Mouse (Mus musculus) midbrain, embryonic 13.5 days (tissue): Measurements from ENCODE around the gene Atp6v0e2. TPM values are rescaled to one million over a fixed set of nuclear protein-coding genes. Genes with fewer than 3 reads are reported as not detected.
"Not testable (repeated sequence)": the region's sequence is repeated elsewhere in the genome, so short reads cannot be mapped to it uniquely, and the experiment has no call there.

Source experiments
- ATAC-seq: fragments of 200-750 bp; cut with Nextera tagmentation; 2 replicates; pipeline ENCODE4 v1.8.0; 2017; ENCODE audit warnings: mild to moderate bottlenecking, moderate TSS enrichment, moderate library complexity
- H3K27ac ChIP-seq: fragments of 300-500 bp; sonication (generic); 2 replicates; pipeline ENCODE4 v1.5.1; 2015; ENCODE audit warnings: inconsistent platforms, mild to moderate bottlenecking, moderate library complexity
- H3K27me3 ChIP-seq: fragments of 300-500 bp; sonication (generic); 2 replicates; pipeline ENCODE4 v1.6.1; 2015; ENCODE audit warnings: mild to moderate bottlenecking, inconsistent platforms
- H3K36me3 ChIP-seq: fragments of 300-500 bp; sonication (generic); 2 replicates; pipeline ENCODE4 v1.6.1; 2015; ENCODE audit warnings: mild to moderate bottlenecking, inconsistent platforms
- H3K4me1 ChIP-seq: fragments of 300-500 bp; sonication (generic); replicated peaks from 2 replicates; pipeline ENCODE4 v1.6.1; 2015; ENCODE audit warnings: inconsistent platforms
- H3K4me2 ChIP-seq: fragments of 300-500 bp; sonication (generic); replicated peaks from 2 replicates; pipeline ENCODE4 v1.6.1; 2015; ENCODE audit warnings: moderate library complexity, mild to moderate bottlenecking, inconsistent platforms
- H3K4me3 ChIP-seq: fragments of 300-500 bp; sonication (generic); replicated peaks from 2 replicates; pipeline ENCODE4 v1.5.1; 2015; ENCODE audit warnings: mild to moderate bottlenecking, inconsistent platforms
- H3K9ac ChIP-seq: fragments of 300-500 bp; sonication (generic); replicated peaks from 2 replicates; pipeline ENCODE4 v1.6.1; 2015; ENCODE audit warnings: mild to moderate bottlenecking, inconsistent platforms
- H3K9me3 ChIP-seq: fragments of 300-500 bp; sonication (generic); 2 replicates; pipeline ENCODE4 v1.6.1; 2016; ENCODE audit warnings: mild to moderate bottlenecking, inconsistent platforms
- WGBS: fragments of 180-500 bp; shearing (Covaris S2); methylation state at CpG from one replicate; pipeline ENCODE4 v1.1.7; 2015; 5-methylcytosine and 5-hydroxymethylcytosine counted together
- polyA plus RNA-seq: library from polyadenylated mRNA; unstranded; fragments of >200 nt; fragmentation: Nextera tagmentation; extraction: Ambion mirVana; gene quantifications from 2 replicates; pipeline ENCODE4 v1.2.1, GENCODE M21; 2015

Gene Atp6v0e2
- polyA plus RNA-seq, 1 experiment from 2014 or later, result 174 TPM

DNA sequence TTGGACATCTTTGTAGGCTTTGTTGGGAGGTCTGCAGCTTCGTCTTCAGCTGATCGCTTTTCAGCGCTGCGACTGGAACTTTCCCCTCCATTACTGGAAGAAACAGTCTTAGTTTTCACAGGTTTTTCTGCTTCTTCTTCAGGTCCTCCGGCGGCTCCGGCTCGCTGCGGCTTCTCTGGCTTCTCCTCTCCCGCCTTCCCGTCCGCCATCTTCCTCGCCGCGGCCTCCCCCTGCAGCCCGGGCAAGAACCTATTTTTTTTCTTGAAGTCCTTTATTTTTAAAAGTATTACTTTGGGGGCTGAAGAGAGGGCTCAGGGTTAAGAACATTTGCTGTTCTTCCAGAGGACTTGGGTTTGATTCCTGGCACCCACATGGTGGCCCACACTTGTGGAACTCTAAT is 12.5 kb upstream of the Atp6v0e2 start:
- H3K4me2 ChIP-seq, H3K4me1 ChIP-seq, H3K27ac ChIP-seq, H3K9me3 ChIP-seq, H3K4me3 ChIP-seq, H3K27me3 ChIP-seq, H3K9ac ChIP-seq, ATAC-seq: not testable (repeated sequence)
- 97% methylated on average over 16 of the region's 16 CpGs for WGBS
- H3K36me3 ChIP-seq, result peaks cover 14% of the 10 kb centered on the region; the same call in 1 of the 2 replicates

DNA sequence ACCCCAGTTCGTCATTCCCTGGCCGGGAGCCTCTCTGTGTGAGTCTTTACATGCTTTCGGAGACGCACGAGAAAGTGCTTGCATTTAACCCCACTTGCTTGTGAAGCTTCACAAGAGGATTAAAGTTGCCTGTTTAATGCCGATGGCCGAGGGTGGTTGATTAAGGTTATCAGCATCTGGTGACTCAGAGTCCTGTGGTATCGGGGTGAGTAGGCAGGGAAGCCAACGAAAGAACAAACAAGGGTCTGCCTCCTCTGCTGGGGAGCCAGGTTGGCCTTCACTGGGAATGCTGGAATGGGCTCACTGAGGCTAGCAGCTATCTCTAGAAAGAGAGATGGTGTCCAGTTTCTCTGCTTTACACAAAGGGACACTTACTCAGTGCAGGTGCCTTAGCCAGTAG is 9.5 kb upstream of the Atp6v0e2 start:
- Histone ChIP-seq H3K4me2 (no peak overlapping the region), H3K27me3 (no peaks in the 10 kb centered on the region), H3K9me3 (no peaks in the 10 kb centered on the region), H3K4me1 (no peaks in the 10 kb centered on the region), H3K9ac (no peak overlapping the region), H3K4me3 (no peak overlapping the region), H3K27ac (no peak overlapping the region), H3K36me3 (peaks cover 26% of the 10 kb centered on the region; the same call in 1 of the 2 replicates)
- no peak for ATAC-seq
- WGBS, result 72% methylated on average over 9 of the region's 9 CpGs

DNA sequence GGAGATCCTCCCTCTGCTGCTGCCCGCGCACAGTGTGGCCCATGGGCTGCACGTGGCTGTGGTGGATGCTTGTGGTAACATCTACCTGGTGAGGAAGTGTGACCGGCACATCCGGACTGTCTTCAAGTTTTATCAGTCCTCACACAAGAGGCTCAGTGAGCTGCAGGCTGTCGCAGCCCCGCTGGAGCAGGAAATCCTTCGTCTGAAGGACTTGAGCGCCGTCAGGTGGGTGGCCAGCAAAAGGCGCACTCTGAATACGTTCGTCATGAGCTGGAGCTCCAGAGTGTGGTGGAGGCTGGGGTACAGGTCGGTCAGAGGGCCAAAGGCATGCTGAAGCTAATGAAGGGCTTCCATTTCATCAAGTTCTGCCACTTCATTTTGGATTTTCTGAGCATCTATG is 8.2 kb upstream of the Atp6v0e2 start:
- no peak overlapping the region for H3K4me3 ChIP-seq
- ATAC-seq, result no peak

DNA sequence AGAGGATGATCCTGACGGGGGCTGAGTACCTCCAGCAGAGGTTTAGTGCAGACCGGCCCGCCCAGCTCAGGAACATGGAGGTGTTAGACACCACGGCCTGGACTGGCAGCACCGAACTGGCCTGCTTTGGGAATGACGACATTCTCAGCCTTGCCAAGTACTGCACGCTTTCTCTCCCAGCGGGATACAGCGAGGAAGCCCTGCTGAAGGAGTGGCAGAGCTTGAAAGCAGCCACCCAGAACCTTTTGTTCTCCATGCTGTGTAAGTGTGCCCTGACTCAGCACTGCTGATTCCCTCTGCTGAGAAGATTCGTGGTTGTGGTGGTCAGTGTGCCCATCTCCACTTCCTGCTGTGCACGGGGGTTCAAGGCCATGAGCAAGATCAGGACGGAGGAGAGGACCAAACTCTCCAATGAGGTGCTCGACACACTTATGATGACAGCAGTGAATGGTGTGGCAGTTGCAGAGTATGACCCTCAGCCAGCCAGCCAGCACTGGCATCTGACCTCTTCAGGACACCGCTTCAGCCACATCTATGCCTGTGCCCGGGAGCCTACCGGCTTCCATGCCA is 7.5 kb upstream of the Atp6v0e2 start:
- no peaks in the 10 kb centered on the region for H3K27me3 ChIP-seq
- no peak overlapping the region for H3K4me3 ChIP-seq
- no peak overlapping the region for H3K4me2 ChIP-seq
- ATAC-seq, result no peak
- no peak overlapping the region for H3K27ac ChIP-seq
- peaks cover 26% of the 10 kb centered on the region; the same call in 1 of the 2 replicates for H3K36me3 ChIP-seq
- no peaks in the 10 kb centered on the region for H3K4me1 ChIP-seq
- WGBS, result 87% methylated on average over 16 of the region's 16 CpGs
- no peak overlapping the region for H3K9ac ChIP-seq
- no peaks in the 10 kb centered on the region for H3K9me3 ChIP-seq

More for the DNA sequence above, 8.2 kb upstream of the Atp6v0e2 start:
- WGBS, result 76% methylated on average over 14 of the region's 14 CpGs
- no peak overlapping the region for H3K9ac ChIP-seq
- H3K4me2 ChIP-seq, result no peak overlapping the region
- H3K27me3 ChIP-seq, result no peaks in the 10 kb centered on the region
- no peaks in the 10 kb centered on the region for H3K9me3 ChIP-seq
- no peaks in the 10 kb centered on the region for H3K4me1 ChIP-seq
- no peak overlapping the region for H3K27ac ChIP-seq
- H3K36me3 ChIP-seq, result peaks cover 26% of the 10 kb centered on the region; the same call in 1 of the 2 replicates

DNA sequence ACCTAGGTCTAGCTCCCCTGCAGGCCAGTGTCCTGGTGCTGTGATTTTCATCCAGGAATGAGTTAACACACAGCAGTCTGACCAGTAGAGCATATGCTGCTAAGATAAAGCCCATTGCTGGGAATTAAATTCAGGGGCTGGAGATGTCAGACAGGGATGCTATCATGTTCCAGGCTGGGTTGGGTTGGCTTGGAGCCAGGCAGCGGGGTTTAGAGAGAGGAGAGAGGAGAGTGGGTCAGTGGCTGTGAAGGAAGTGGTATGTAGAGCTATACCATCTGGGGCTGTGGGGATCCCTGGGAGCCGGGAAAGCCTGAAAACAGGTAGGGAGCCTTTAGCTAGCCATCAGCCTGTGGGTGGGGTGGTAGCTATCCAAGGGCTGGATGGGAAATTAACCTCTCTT is 6.6 kb upstream of the Atp6v0e2 start:
- Histone ChIP-seq H3K36me3 (peaks cover 24% of the 10 kb centered on the region; the same call in 1 of the 2 replicates), H3K9ac (0 out of 2 replicates have a peak overlapping the region, but pooled peaks have one; percentile 8), H3K4me2 (no peak overlapping the region), H3K27me3 (no peaks in the 10 kb centered on the region), H3K4me1 (no peaks in the 10 kb centered on the region), H3K27ac (no peak overlapping the region), H3K9me3 (no peaks in the 10 kb centered on the region), H3K4me3 (no peak overlapping the region)
- 74% methylated on average over 2 of the region's 2 CpGs for WGBS
- ATAC-seq, result no peak

DNA sequence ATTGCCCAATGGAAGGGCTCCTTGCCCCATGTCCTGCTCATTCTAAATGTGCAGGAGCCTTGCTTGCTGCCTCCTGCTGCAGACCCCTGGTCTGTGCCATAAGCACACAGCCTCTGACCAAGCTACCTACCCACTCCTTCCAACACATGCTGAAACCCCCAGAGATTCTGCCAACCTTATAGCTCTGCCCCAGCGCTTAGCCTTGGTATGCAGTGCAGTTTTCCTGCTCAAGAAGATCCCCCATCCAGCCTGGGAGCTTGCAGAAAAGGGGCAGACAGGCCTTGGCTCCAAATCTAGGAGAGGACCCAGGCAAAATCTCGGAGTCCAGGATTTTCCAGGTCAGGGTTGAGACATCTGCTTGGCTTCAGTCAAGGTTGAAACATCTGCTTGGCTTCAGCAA is 3.9 kb upstream of the Atp6v0e2 start:
- H3K27me3 ChIP-seq, result no peaks in the 10 kb centered on the region
- no peaks in the 10 kb centered on the region for H3K9me3 ChIP-seq
- no peak overlapping the region for H3K27ac ChIP-seq
- H3K4me3 ChIP-seq, result no peak overlapping the region
- H3K4me1 ChIP-seq, result peaks cover 15% of the 10 kb centered on the region
- ATAC-seq, result no peak
- no peak overlapping the region for H3K4me2 ChIP-seq
- no peak overlapping the region for H3K9ac ChIP-seq
- 72% methylated on average over 2 of the region's 2 CpGs for WGBS
- peaks cover 21% of the 10 kb centered on the region; the same call in 1 of the 2 replicates for H3K36me3 ChIP-seq

DNA sequence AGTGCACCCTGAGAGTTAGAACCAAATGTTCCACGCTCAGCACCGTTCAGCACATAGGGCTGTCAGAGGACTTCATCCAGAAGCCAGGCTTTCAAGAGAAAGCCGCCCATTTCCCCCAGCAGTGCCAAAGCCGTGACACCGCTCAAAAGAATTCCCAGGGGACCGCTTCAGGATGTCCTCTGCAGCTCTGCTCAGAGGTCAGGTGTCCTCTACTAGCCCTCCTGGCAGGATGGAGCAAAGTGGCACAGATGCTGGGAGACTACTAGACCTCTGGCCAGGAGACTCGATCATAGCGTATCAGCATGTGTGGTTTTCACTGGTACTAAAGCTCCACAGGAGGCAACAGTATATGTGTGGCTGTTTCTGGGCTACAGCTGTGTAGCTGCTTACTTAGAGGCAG is 2.5 kb upstream of the Atp6v0e2 start:
- WGBS, result 84% methylated on average over 8 of the region's 8 CpGs
- Histone ChIP-seq H3K4me2 (no peak overlapping the region), H3K4me1 (peaks cover 26% of the 10 kb centered on the region), H3K36me3 (peaks cover 16% of the 10 kb centered on the region), H3K9me3 (no peaks in the 10 kb centered on the region), H3K27ac (no peak overlapping the region), H3K27me3 (no peaks in the 10 kb centered on the region), H3K4me3 (no peak overlapping the region), H3K9ac (no peak overlapping the region)
- ATAC-seq, result no peak

DNA sequence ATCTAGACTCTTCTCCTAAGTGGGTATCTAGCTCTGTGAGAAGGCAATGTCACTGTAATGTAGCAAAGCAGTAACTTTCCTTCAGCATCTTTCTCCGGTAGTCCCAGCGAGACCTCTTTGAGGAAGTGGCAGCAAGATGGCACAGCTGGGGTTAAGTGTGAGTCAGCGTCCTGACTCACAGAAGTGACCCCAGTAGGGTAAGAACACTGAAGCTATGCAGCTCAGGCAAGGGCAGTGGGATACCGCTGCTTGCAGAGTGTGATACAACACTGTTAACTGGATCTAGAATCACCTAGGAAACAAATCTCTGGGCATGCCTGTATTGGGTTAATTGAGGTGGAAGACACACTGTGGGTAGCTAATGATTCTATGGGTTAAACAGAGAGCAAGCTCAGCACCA is 1.3 kb upstream of the Atp6v0e2 start:
- Histone ChIP-seq H3K9me3 (no peaks in the 10 kb centered on the region), H3K9ac (no peak overlapping the region; the same call in 1 of the 2 replicates), H3K27ac (no peak overlapping the region), H3K4me1 (peaks cover 28% of the 10 kb centered on the region), H3K4me3 (no peak overlapping the region), H3K36me3 (peaks cover 22% of the 10 kb centered on the region), H3K4me2 (0 out of 2 replicates have a peak overlapping the region, but pooled peaks have one; percentile 82), H3K27me3 (no peaks in the 10 kb centered on the region)
- ATAC-seq, result no peak
- WGBS, result 75% methylated on average over 4 of the region's 4 CpGs

DNA sequence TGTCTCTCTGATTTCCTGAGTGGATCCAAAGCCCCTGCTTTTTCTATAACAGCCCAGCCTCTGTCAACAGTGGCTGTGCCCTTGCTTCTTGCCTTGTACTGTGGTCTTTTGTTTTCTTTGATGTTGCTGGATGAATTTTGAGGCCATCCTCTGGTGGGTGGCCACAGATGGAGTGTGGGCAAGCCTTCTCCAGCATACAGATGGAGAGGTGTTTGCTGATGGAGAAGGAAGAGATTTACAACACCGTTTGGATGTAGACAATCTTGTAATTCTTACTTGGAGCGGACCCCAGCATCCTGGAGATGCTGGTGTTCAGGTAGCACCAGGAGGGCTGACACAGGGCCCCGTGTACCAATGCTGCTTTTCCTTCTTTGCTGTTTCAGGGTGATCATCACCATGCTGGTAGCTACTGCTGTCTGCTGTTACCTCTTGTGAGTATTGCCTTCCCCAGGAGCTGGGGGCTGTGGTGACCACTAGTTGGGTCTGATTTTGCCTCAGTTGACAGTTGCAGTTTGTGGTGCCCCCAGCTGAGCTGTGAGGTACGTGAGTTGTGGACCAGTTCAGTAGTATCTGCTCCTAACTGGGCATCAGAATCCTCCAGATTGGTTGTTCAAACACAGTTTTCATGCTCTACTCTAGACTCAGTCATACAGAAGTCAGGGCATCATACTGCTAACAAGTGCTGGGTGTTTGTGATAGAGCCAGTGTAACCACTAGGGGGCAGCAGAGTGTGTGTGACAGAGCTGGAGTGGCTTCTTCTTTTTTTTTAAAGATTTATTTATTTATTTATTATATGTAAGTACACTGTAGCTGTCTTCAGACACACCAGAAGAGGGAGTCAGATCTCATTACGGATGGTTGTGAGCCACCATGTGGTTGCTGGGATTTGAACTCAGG is 1.7 kb downstream of the Atp6v0e2 start:
- Histone ChIP-seq H3K27me3 (no peaks in the 10 kb centered on the region), H3K9me3 (no peaks in the 10 kb centered on the region), H3K4me3 (peak overlapping the region; percentile 63), H3K4me1 (peaks cover 28% of the 10 kb centered on the region), H3K27ac (0 out of 2 replicates have a peak overlapping the region, but pooled peaks have one; percentile 70), H3K36me3 (peaks cover 37% of the 10 kb centered on the region), H3K4me2 (peak overlapping the region; percentile 82), H3K9ac (peak overlapping the region; percentile 95)
- 73% methylated on average over 5 of the region's 5 CpGs for WGBS
- no peak for ATAC-seq

DNA sequence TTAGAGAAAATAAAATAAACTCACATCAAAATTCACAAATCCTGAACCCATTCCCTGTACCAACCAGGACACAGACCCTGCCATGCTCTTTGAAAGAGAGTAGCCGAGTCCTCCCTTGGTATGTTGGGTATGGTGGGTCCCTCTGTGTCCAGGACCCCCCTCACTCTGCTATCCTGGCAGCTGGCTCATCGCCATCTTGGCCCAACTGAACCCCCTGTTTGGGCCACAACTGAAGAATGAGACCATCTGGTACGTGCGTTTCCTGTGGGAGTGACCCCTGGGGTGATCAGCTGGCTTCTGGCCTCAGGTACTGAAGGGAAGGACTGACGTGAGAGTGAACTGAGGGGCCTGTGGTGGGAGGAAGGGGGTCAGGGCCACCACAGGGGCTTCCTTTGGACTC is 2.4 kb downstream of the Atp6v0e2 start:
- Histone ChIP-seq H3K27ac (no peak overlapping the region), H3K27me3 (no peaks in the 10 kb centered on the region), H3K9me3 (no peaks in the 10 kb centered on the region), H3K36me3 (peaks cover 37% of the 10 kb centered on the region), H3K9ac (0 out of 2 replicates have a peak overlapping the region, but pooled peaks have one; percentile 44), H3K4me2 (no peak overlapping the region), H3K4me1 (peaks cover 28% of the 10 kb centered on the region), H3K4me3 (no peak overlapping the region)
- ATAC-seq, result no peak
- 74% methylated on average over 5 of the region's 5 CpGs for WGBS

DNA sequence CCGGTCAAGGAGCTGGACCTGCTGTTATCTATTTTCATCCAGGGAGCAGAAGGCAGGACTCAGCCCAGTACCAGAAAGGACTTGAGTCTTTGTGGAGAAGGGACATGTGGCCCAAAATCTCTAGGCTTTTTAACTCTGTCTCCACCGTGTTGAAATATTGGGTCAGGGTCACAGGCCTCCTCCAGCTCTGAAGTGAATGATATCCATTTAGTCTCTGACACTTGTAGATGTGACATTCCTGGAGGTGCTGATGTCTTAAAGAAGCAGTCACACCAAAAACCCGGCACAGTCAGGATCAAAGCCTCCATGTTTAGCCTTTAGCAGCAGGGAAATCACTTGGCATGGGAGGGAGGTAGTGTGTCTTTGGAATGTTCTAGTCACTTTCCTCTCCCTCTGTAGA is 3.3 kb downstream of the Atp6v0e2 start:
- H3K27me3 ChIP-seq, result no peaks in the 10 kb centered on the region
- peaks cover 28% of the 10 kb centered on the region for H3K4me1 ChIP-seq
- H3K9me3 ChIP-seq, result no peaks in the 10 kb centered on the region
- 86% methylated on average over 3 of the region's 3 CpGs for WGBS
- no peak overlapping the region for H3K9ac ChIP-seq
- H3K27ac ChIP-seq, result no peak overlapping the region
- no peak for ATAC-seq
- no peak overlapping the region for H3K4me2 ChIP-seq
- H3K36me3 ChIP-seq, result peaks cover 37% of the 10 kb centered on the region
- H3K4me3 ChIP-seq, result no peak overlapping the region
